Mouse (Mus musculus) lung, adult 2 months (tissue): ENCODE data around the gene Prss56. TPM values are rescaled to one million over a fixed set of nuclear protein-coding genes. Genes with fewer than 3 reads are reported as not detected.

Experiments used
- DNase-seq: peaks from one replicate; pipeline ENCODE4 v3.0.0; 2022
- H3K4me1 ChIP-seq: fragments of 200-500 bp; 2 replicates; pipeline ENCODE4 v1.6.1; 2011; ENCODE audit warnings: low read length; ENCODE audit not compliant: control insufficient read depth, insufficient read depth
- H3K4me3 ChIP-seq: fragments of 200-500 bp; replicated peaks from 2 replicates; pipeline ENCODE3; 2011; ENCODE audit warnings: low read depth, mild to moderate bottlenecking, control low read depth, low read length; ENCODE audit errors: extremely low read depth
- CTCF ChIP-seq: fragments of 200-500 bp; IDR thresholded peaks from 2 replicates; pipeline ENCODE4 v1.5.1; 2011; ENCODE audit warnings: mild to moderate bottlenecking, low read length, control low read depth; ENCODE audit not compliant: insufficient read depth
- POLR2A ChIP-seq: fragments of 200-500 bp; IDR thresholded peaks from 2 replicates; pipeline ENCODE4 v1.6.1; 2011; ENCODE audit warnings: low read depth, mild to moderate bottlenecking, control low read depth, low read length, borderline replicate concordance; ENCODE audit errors: extremely low read depth
- WGBS: fragments of 180-500 bp; shearing (Covaris S2); methylation state at CpG from one replicate; pipeline ENCODE4 v1.1.7; 2018; 5-methylcytosine and 5-hydroxymethylcytosine counted together
- polyA plus RNA-seq: library from polyadenylated mRNA; depleted of rRNA; stranded (reverse); fragments of >200 nt; gene quantifications from 2 replicates; pipeline ENCODE4 v1.2.3, GENCODE M21; 2012

Gene Prss56
- polyA plus RNA-seq, 1 experiment, result not detected

GRCm38 (mm10) chr1:87180896-87181295 lies 2.2 kb upstream of the Prss56 start:
- TF ChIP-seq POLR2A, result no peak
- no peak for TF ChIP-seq CTCF
- DNase-seq, result no peak
- H3K4me3 ChIP-seq, result no peak overlapping the region
- H3K4me1 ChIP-seq, result peaks cover 4% of the 10 kb centered on the region; the same call in 1 of the 2 replicates
- 25% methylated on average over 5 of the region's 5 CpGs for WGBS

GRCm38 (mm10) chr1:87183998-87184750 lies 1.1 kb downstream of the Prss56 start:
- Histone ChIP-seq H3K4me3 (no peak overlapping the region), H3K4me1 (peaks cover 4% of the 10 kb centered on the region; the same call in 1 of the 2 replicates)
- DNase-seq, result no peak
- TF ChIP-seq CTCF, result no peak
- TF ChIP-seq POLR2A, result no peak
- WGBS, result 34% methylated on average over 15 of the region's 15 CpGs

GRCm38 (mm10) chr1:87184751-87185139 lies 1.6 kb downstream of the Prss56 start:
- 11% methylated on average over 20 of the region's 20 CpGs for WGBS
- H3K4me1 ChIP-seq, result peaks cover 4% of the 10 kb centered on the region; the same call in 1 of the 2 replicates
- DNase-seq, result peak; percentile 70
- H3K4me3 ChIP-seq, result no peak overlapping the region
- TF ChIP-seq POLR2A, result no peak
- TF ChIP-seq CTCF, result peak; percentile 77

DNA sequence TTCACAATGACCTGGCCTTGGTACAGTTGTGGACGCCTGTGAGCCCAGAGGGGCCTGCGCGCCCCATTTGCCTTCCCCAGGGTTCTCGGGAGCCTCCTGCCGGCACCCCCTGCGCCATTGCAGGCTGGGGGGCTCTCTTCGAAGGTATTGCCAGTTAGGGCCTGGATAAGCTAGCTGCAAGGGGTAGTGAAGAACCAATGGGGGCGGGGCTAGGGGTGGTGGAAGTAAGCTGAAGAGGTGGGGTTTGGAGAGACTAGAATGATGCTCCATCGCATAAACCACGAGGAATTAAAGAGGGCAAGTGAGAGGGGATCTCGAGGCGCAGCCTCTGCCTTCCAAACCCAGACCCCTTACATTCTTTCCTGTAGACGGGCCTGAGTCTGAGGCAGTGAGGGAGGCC lies 2.4 kb downstream of the Prss56 start:
- WGBS, result 18% methylated on average over 13 of the region's 13 CpGs
- Histone ChIP-seq H3K4me3 (no peak overlapping the region), H3K4me1 (peaks cover 4% of the 10 kb centered on the region; the same call in 1 of the 2 replicates)
- no peak for DNase-seq
- no peak for TF ChIP-seq POLR2A
- no peak for TF ChIP-seq CTCF

- WGBS, result 2% methylated on average over 54 of the region's 54 CpGs
- TF ChIP-seq POLR2A (no peak), CTCF (no peak)
- peak; percentile 14 for DNase-seq
- Histone ChIP-seq H3K4me1 (peaks cover 4% of the 10 kb centered on the region; the same call in 1 of the 2 replicates), H3K4me3 (peak overlapping the region; percentile 68)
These were observed 3.3 kb downstream of the Prss56 start for GRCm38 (mm10) chr1:87186261-87187036.

DNA sequence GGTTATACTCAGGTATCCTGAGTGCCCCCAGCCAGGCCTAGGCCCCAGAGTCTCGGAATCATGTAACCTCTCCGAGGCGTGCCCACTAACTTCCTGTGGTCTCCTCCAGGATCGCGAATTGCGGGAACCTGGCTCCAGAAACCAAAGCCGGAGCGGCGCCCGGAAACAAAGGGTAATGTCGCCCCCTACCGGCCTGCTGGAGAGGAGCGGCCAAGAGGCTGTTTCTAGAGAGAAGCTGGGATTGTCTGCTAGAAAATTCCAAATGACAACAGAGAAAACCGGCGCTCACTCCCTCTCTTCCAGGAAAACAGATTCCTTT lies 3.9 kb downstream of the Prss56 start:
- peak overlapping the region; percentile 68 for H3K4me3 ChIP-seq
- H3K4me1 ChIP-seq, result peaks cover 4% of the 10 kb centered on the region; the same call in 1 of the 2 replicates
- WGBS, result 1% methylated on average over 15 of the region's 15 CpGs
- TF ChIP-seq POLR2A (no peak), CTCF (peak; percentile 72)
- peak; percentile 71 for DNase-seq

DNA sequence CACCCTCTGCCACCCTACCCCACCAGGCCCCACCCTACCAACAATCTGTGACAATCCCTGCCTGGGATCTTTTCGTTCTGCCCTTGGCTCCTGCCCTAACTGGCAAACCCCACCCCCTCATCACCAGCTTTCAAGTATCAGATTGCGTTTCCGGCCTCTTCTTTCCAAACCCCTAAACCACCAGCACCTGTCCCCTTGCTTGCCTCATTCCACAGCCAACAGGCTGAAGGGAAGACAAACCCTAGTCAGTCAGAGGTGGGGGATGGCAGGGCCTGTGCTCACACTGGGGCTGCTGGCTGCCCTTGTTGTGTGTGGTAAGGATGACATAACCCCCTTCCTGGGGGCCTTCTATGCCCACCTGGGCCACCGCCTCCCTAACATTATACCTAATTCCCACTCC lies 7.3 kb downstream of the Prss56 start, which contains the start of gene Chrnd:
Gene Chrnd, plus strand, starts transcription at position 179 of the 400 bp plus-strand sequence.
- H3K4me3 ChIP-seq, result no peak within 1 kb of the TSS
- WGBS, result 26% methylated on average over 4 of the region's 4 CpGs
- no peak for DNase-seq
- TF ChIP-seq CTCF (no peak), POLR2A (no peak)
- no peaks in the 10 kb centered on the region for H3K4me1 ChIP-seq

- Histone ChIP-seq H3K4me1 (no peaks in the 10 kb centered on the region), H3K4me3 (no peak overlapping the region)
- TF ChIP-seq CTCF (no peak), POLR2A (no peak)
- no peak for DNase-seq
- 75% methylated on average over 9 of the region's 9 CpGs for WGBS
These were observed 14.2 kb downstream of the Prss56 start for GRCm38 (mm10) chr1:87197296-87197695.

DNA sequence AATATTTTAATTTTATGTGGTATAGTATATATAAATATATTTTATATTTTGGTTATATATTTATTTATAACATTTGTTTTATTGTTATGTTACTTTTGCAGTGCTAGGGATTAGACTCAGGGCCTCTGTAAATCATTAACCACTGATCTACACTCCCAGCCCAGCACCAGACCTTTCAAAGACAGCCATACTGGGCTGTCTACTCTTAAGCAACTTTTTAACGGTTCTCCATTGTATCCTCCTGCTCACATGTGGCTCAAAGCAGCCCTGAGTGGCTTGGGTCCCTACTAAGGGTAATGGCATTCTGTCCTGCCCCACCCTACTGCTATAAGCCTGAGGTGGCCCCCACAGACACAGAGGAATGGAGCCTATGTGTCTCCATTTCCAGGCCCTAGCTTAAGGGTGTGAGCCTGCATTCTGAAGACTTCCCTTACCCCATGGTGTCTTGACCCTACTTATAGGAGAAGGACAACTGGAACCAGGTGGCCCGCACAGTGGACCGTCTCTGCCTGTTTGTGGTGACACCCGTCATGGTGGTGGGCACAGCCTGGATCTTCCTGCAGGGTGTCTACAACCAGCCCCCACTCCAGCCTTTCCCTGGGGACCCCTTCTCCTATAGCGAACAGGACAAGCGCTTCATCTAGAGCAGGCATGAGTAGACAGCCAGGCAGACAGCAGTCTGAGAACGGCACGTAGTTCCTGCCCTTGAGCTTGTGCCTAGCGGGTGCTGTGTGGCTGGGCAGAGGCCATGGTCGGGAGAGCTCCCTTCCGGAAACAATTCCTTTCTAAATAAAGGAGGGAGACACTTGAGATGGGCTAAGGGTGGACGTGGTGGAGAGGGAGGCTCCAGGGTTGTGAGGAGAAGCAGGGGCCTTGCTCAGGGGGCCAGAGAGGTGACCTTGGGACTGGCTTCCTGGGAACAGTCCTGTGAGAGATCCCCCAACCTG lies 15.3 kb downstream of the Prss56 start:
- no peak overlapping the region for H3K4me3 ChIP-seq
- DNase-seq, result no peak
- no peaks in the 10 kb centered on the region for H3K4me1 ChIP-seq
- TF ChIP-seq POLR2A, result no peak
- no peak for TF ChIP-seq CTCF
- WGBS, result 64% methylated on average over 12 of the region's 12 CpGs
